Mouse (Mus musculus) frontal cortex, adult 2 months (tissue): ENCODE results near the gene Ltk. TPM values are rescaled to one million over a fixed set of nuclear protein-coding genes. Genes with fewer than 3 reads are reported as not detected.
"Not testable (repeated sequence)": the region's sequence is repeated elsewhere in the genome, so short reads cannot be mapped to it uniquely, and the experiment has no call there.

Experiments used
- DNase-seq, 2 experiments: peaks; one replicate each; pipeline ENCODE4 v3.0.0; 2022; ENCODE audit warnings: low spot score in 1 of 2; ENCODE audit errors: extremely low spot score in 1 of 2
- polyA plus RNA-seq: library from polyadenylated mRNA; depleted of rRNA; stranded (reverse); fragments of >200 nt; gene quantifications from 2 replicates; pipeline ENCODE4 v1.2.3, GENCODE M21; 2012

Gene Ltk
- polyA plus RNA-seq, 1 experiment, result 46.4 TPM

GRCm38 (mm10) chr2:119758844-119759835, 1.1 kb downstream of the Ltk start:
- DNase-seq, result no peak

- DNase-seq, result no peak
Measured at GRCm38 (mm10) chr2:119758101-119758843, 2.0 kb downstream of the Ltk start.

- DNase-seq, result no peak
Measured at GRCm38 (mm10) chr2:119757601-119758100, 2.6 kb downstream of the Ltk start.

GRCm38 (mm10) chr2:119749260-119749659, 11.0 kb downstream of the Ltk start:
- no peak for DNase-seq

- DNase-seq, result peak; percentile 83 to 86
Measured at GRCm38 (mm10) chr2:119747554-119747953, 12.7 kb downstream of the Ltk start.

- DNase-seq, result peak in 1 of 2 experiments; percentile 58
Measured at GRCm38 (mm10) chr2:119745281-119745680, 14.9 kb downstream of the Ltk start.

GRCm38 (mm10) chr2:119744163-119745111, 15.8 kb downstream of the Ltk start:
- no peak for DNase-seq

- no peak for DNase-seq
Measured at GRCm38 (mm10) chr2:119743808-119744162, 16.4 kb downstream of the Ltk start.

- DNase-seq, result peak in 1 of 2 experiments; percentile 76
Measured at GRCm38 (mm10) chr2:119743176-119743807, 16.9 kb downstream of the Ltk start.

GRCm38 (mm10) chr2:119742461-119743175, 17.6 kb downstream of the Ltk start:
- DNase-seq, result peak in 1 of 2 experiments; percentile 60

GRCm38 (mm10) chr2:119741581-119742411, 18.4 kb downstream of the Ltk start, which contains the start of gene Itpka:
Itpka (plus strand) TSS chr2:119742337.
- peak in 1 of 2 experiments; percentile 56 for DNase-seq

- no peak for DNase-seq
Measured at GRCm38 (mm10) chr2:119740567-119740966, 19.7 kb downstream of the Ltk start.

GRCm38 (mm10) chr2:119737124-119737523, 23.1 kb downstream of the Ltk start:
- no peak for DNase-seq

GRCm38 (mm10) chr2:119730735-119731134, 29.5 kb downstream of the Ltk start:
- DNase-seq, result no peak

GRCm38 (mm10) chr2:119727762-119728416, 32.3 kb downstream of the Ltk start:
- no peak for DNase-seq

GRCm38 (mm10) chr2:119721070-119721469, 39.2 kb downstream of the Ltk start:
- peak in 1 of 2 experiments; percentile 29 for DNase-seq

GRCm38 (mm10) chr2:119715868-119716267, 44.4 kb downstream of the Ltk start:
- DNase-seq, result not testable (repeated sequence)
